Mouse (Mus musculus) spleen, adult 2 months (tissue): ENCODE data around the gene Eef1akmt3.

Experiments
- CTCF ChIP-seq: fragments of 200-500 bp; IDR thresholded peaks from 2 replicates; pipeline ENCODE4 v1.5.1; 2011; ENCODE audit warnings: mild to moderate bottlenecking, inconsistent platforms; ENCODE audit not compliant: insufficient read depth, insufficient read length, insufficient replicate concordance; ENCODE audit errors: extremely low read depth
- POLR2A ChIP-seq: fragments of 200-500 bp; IDR thresholded peaks from 2 replicates; pipeline ENCODE4 v1.6.1; 2011; ENCODE audit warnings: low read depth, low read length, inconsistent platforms

GRCm38 (mm10) chr10:126988513-126989165 is 52.7 kb downstream of the Eef1akmt3 start:
- TF ChIP-seq POLR2A (no peak), CTCF (no peak)
